Mouse (Mus musculus) hindbrain, embryonic 11.5 days (tissue): ENCODE results near the gene Casp2. TPM values are rescaled to one million over a fixed set of nuclear protein-coding genes. Genes with fewer than 3 reads are reported as not detected.

Experiments used
- ATAC-seq: fragments of 200-750 bp; cut with Nextera tagmentation; 2 replicates; pipeline ENCODE4 v1.8.0; 2017; ENCODE audit warnings: mild to moderate bottlenecking, moderate TSS enrichment, moderate library complexity; ENCODE audit not compliant: low FRiP score
- DNase-seq: peaks from one replicate; pipeline ENCODE4 v3.0.0-alpha.2; 2015; ENCODE audit warnings: low spot score
- H3K27ac ChIP-seq: fragments of 300-500 bp; sonication (generic); 2 replicates; pipeline ENCODE4 v1.5.1; 2014; ENCODE audit warnings: mild to moderate bottlenecking, low read depth, low read length
- H3K27me3 ChIP-seq: fragments of 300-500 bp; sonication (generic); 2 replicates; pipeline ENCODE4 v1.6.1; 2014; ENCODE audit warnings: mild to moderate bottlenecking, low read length, moderate library complexity, mixed read lengths; ENCODE audit not compliant: control insufficient read depth, insufficient read depth
- H3K36me3 ChIP-seq: fragments of 300-500 bp; sonication (generic); 2 replicates; pipeline ENCODE4 v1.6.1; 2014; ENCODE audit warnings: mild to moderate bottlenecking, low read length, moderate library complexity, mixed read lengths; ENCODE audit not compliant: control insufficient read depth, insufficient read depth
- H3K4me1 ChIP-seq: fragments of 300-500 bp; sonication (generic); replicated peaks from 2 replicates; pipeline ENCODE4 v1.6.1; 2014; ENCODE audit warnings: low read length, mixed read lengths; ENCODE audit not compliant: control insufficient read depth, insufficient read depth
- H3K4me2 ChIP-seq: fragments of 300-500 bp; sonication (generic); replicated peaks from 2 replicates; pipeline ENCODE4 v1.6.1; 2014; ENCODE audit warnings: mild to moderate bottlenecking, low read depth, low read length
- H3K4me3 ChIP-seq: fragments of 300-500 bp; sonication (generic); 2 replicates; pipeline ENCODE4 v1.5.1; 2014; ENCODE audit warnings: low read depth, low read length
- H3K9ac ChIP-seq: fragments of 300-500 bp; sonication (generic); 2 replicates; pipeline ENCODE4 v1.6.1; 2014; ENCODE audit warnings: low read depth, low read length
- H3K9me3 ChIP-seq: fragments of 300-500 bp; sonication (generic); 2 replicates; pipeline ENCODE4 v1.6.1; 2016; ENCODE audit warnings: low read length; ENCODE audit not compliant: control insufficient read depth
- WGBS: fragments of 180-500 bp; shearing (Covaris S2); extraction: QIAGEN DNeasy Blood & Tissue Kit; methylation state at CpG from one replicate; pipeline ENCODE4 v1.1.7; 2014; 5-methylcytosine and 5-hydroxymethylcytosine counted together
- polyA plus RNA-seq: library from polyadenylated mRNA; unstranded; fragments of >200 nt; fragmentation: Nextera tagmentation; extraction: Ambion mirVana; gene quantifications from 2 replicates; pipeline ENCODE4 v1.2.1, GENCODE M21; 2014

Gene Casp2
- polyA plus RNA-seq, 1 experiment from 2014 or later = 59.7 TPM

GRCm38 (mm10) chr6:42325268-42325609 lies 60.5 kb downstream of the Casp2 start:
- Histone ChIP-seq H3K9me3 (no peaks in the 10 kb centered on the region), H3K36me3 (no peaks in the 10 kb centered on the region), H3K27me3 (peaks cover 3% of the 10 kb centered on the region; the same call in 1 of the 2 replicates), H3K4me1 (0 out of 2 replicates have a peak, but pooled peaks cover 6% of the 10 kb centered on the region), H3K4me3 (peak overlapping the region; percentile 69), H3K9ac (0 out of 2 replicates have a peak overlapping the region, but pooled peaks have one; percentile 84), H3K27ac (no peak overlapping the region; the same call in 1 of the 2 replicates), H3K4me2 (peak overlapping the region; percentile 90)
- ATAC-seq (peak; percentile 41), DNase-seq (peak; percentile 93)
- WGBS = 3% methylated on average over 7 of the region's 7 CpGs

- no peak for ATAC-seq
- H3K27ac ChIP-seq = no peak overlapping the region
- no peak overlapping the region for H3K4me2 ChIP-seq
- H3K36me3 ChIP-seq = no peaks in the 10 kb centered on the region
- 0 out of 2 replicates have a peak, but pooled peaks cover 6% of the 10 kb centered on the region for H3K4me1 ChIP-seq
- H3K27me3 ChIP-seq = peaks cover 3% of the 10 kb centered on the region; the same call in 1 of the 2 replicates
- no peak overlapping the region for H3K9ac ChIP-seq
- WGBS = 98% methylated on average over 3 of the region's 3 CpGs
- no peak for DNase-seq
- H3K4me3 ChIP-seq = no peak overlapping the region
- no peaks in the 10 kb centered on the region for H3K9me3 ChIP-seq
Observed at GRCm38 (mm10) chr6:42326509-42326908, 61.7 kb downstream of the Casp2 start.

GRCm38 (mm10) chr6:42328757-42329156 lies 64.0 kb downstream of the Casp2 start:
- Histone ChIP-seq H3K4me1 (no peaks in the 10 kb centered on the region), H3K4me2 (no peak overlapping the region), H3K27ac (no peak overlapping the region), H3K27me3 (no peaks in the 10 kb centered on the region), H3K9me3 (no peaks in the 10 kb centered on the region), H3K36me3 (no peaks in the 10 kb centered on the region), H3K4me3 (no peak overlapping the region), H3K9ac (no peak overlapping the region)
- WGBS = 80% methylated on average over 3 of the region's 3 CpGs
- ATAC-seq (no peak), DNase-seq (no peak)

GRCm38 (mm10) chr6:42330216-42330615 lies 65.4 kb downstream of the Casp2 start:
- no peak for DNase-seq
- ATAC-seq = no peak
- no peaks in the 10 kb centered on the region for H3K27me3 ChIP-seq
- no peaks in the 10 kb centered on the region for H3K36me3 ChIP-seq
- 87% methylated on average over 3 of the region's 3 CpGs for WGBS
- H3K4me1 ChIP-seq = no peaks in the 10 kb centered on the region
- H3K9me3 ChIP-seq = no peaks in the 10 kb centered on the region
- no peak overlapping the region for H3K4me3 ChIP-seq
- H3K4me2 ChIP-seq = no peak overlapping the region
- no peak overlapping the region for H3K9ac ChIP-seq
- no peak overlapping the region for H3K27ac ChIP-seq

- Histone ChIP-seq H3K4me2 (no peak overlapping the region), H3K4me1 (no peaks in the 10 kb centered on the region), H3K4me3 (no peak overlapping the region), H3K27me3 (no peaks in the 10 kb centered on the region), H3K27ac (no peak overlapping the region), H3K9ac (no peak overlapping the region), H3K36me3 (no peaks in the 10 kb centered on the region), H3K9me3 (no peaks in the 10 kb centered on the region)
- WGBS = 89% methylated on average over 3 of the region's 3 CpGs
- ATAC-seq = no peak
- DNase-seq = no peak
Observed at GRCm38 (mm10) chr6:42330946-42331345, 66.2 kb downstream of the Casp2 start.

Other genes starting within 250 kb of the Casp2 start
- not detected in 2 replicates for gene Sva, start 226.6 kb upstream of the Casp2 start, polyA plus RNA-seq
- not detected in 2 replicates for gene Tas2r139, start 124.0 kb upstream of the Casp2 start, polyA plus RNA-seq
- gene Tas2r144, start 49.7 kb upstream of the Casp2 start, polyA plus RNA-seq = not detected in 2 replicates
- 15.7 and 20.2 TPM in 2 replicates for gene Gstk1, start 19.1 kb upstream of the Casp2 start, polyA plus RNA-seq
- 0.63 and 0.86 TPM in 2 replicates for gene Tmem139, start 3.0 kb upstream of the Casp2 start, polyA plus RNA-seq
- 1.4 and 1.5 TPM in 2 replicates for gene Clcn1, start 21.7 kb downstream of the Casp2 start, polyA plus RNA-seq
- 2.6 and 3.1 TPM in 2 replicates for gene Fam131b, start 59.7 kb downstream of the Casp2 start, polyA plus RNA-seq
- 57.5 and 60.1 TPM in 2 replicates for gene Zyx, start 84.6 kb downstream of the Casp2 start, polyA plus RNA-seq
- gene Epha1, start 108.3 kb downstream of the Casp2 start, polyA plus RNA-seq = 0.43 and 1.3 TPM in 2 replicates
- gene Tas2r143, start 135.3 kb downstream of the Casp2 start, polyA plus RNA-seq = not detected in 2 replicates
- gene Tas2r135, start 140.4 kb downstream of the Casp2 start, polyA plus RNA-seq = 0.15 TPM in 1 of 2 replicates, not detected in the other
- gene Tas2r126, start 169.6 kb downstream of the Casp2 start, polyA plus RNA-seq = not detected in 2 replicates
- not detected in 2 replicates for gene Olfr458, start 200.2 kb downstream of the Casp2 start, polyA plus RNA-seq
- gene Olfr457, start 211.3 kb downstream of the Casp2 start, polyA plus RNA-seq = not detected in 2 replicates
- not detected in 2 replicates for gene Olfr456, start 222.2 kb downstream of the Casp2 start, polyA plus RNA-seq